Mouse (Mus musculus): Measurements from ENCODE around the gene Trim7. TPM values are rescaled to one million over a fixed set of nuclear protein-coding genes. Genes with fewer than 3 reads are reported as not detected.
"Not testable (repeated sequence)": the region's sequence is repeated elsewhere in the genome, so short reads cannot be mapped to it uniquely, and the experiment has no call there.

Trim7 gene
- total RNA-seq, 2 experiments from 2014 or later: 1.4 to 1.8 TPM

GRCm38 (mm10) chr11:48840805-48841204 lies 14.9 kb downstream of the Trim7 start:
- no peak for DNase-seq (ENCODE audit: low spot score in 2 of 2)
- intact Hi-C loops (cut with DNase I): no loop called here

GRCm38 (mm10) chr11:48841213-48841612 lies 15.3 kb downstream of the Trim7 start:
- intact Hi-C loops (cut with DNase I): no loop called here
- no peak for DNase-seq (ENCODE audit: low spot score in 2 of 2)

GRCm38 (mm10) chr11:48842378-48842792 lies 16.4 kb downstream of the Trim7 start:
- DNase-seq (ENCODE audit: low spot score in 2 of 2): no peak
- intact Hi-C loops (cut with DNase I): no loop called here

GRCm38 (mm10) chr11:48843202-48843601 lies 17.3 kb downstream of the Trim7 start:
- DNase-seq (ENCODE audit: low spot score in 2 of 2): no peak
- intact Hi-C loops (cut with DNase I): no loop called here

GRCm38 (mm10) chr11:48844309-48844708 lies 18.4 kb downstream of the Trim7 start:
- DNase-seq (ENCODE audit: low spot score in 2 of 2): no peak
- intact Hi-C loops (cut with DNase I): no loop called here

- no peak for DNase-seq (ENCODE audit: low spot score in 2 of 2)
- intact Hi-C loops (cut with DNase I): no loop called here
Observed at GRCm38 (mm10) chr11:48845244-48845815, 19.4 kb downstream of the Trim7 start.

- intact Hi-C loops (cut with DNase I): not testable (repeated sequence)
Observed at GRCm38 (mm10) chr11:48846362-48846761, 20.4 kb downstream of the Trim7 start.

GRCm38 (mm10) chr11:48846881-48847280 lies 20.9 kb downstream of the Trim7 start:
- no peak for DNase-seq (ENCODE audit: low spot score in 2 of 2)
- intact Hi-C loops (cut with DNase I): no loop called here

More at GRCm38 (mm10) chr11:48846362-48846761, 20.4 kb downstream of the Trim7 start:
- not testable (repeated sequence) for DNase-seq (ENCODE audit: low spot score in 2 of 2)

- no peak for DNase-seq (ENCODE audit: low spot score in 2 of 2)
- intact Hi-C loops (cut with DNase I): loop anchor here (10.0 kb wide), 1 partner anchor 395 kb away; the partner anchor contains the start of gene Mgat1
Observed at GRCm38 (mm10) chr11:48850240-48850639, 24.3 kb downstream of the Trim7 start.

GRCm38 (mm10) chr11:48851270-48851995 lies 25.5 kb downstream of the Trim7 start:
- DNase-seq (ENCODE audit: low spot score in 2 of 2): no peak
- intact Hi-C loops (cut with DNase I): loop anchor here (10.0 kb wide), 1 partner anchor 393 kb away; the partner anchor contains the start of gene Mgat1

- no peak for DNase-seq (ENCODE audit: low spot score in 2 of 2)
- intact Hi-C loops (cut with DNase I): loop anchor here (10.0 kb wide), 1 partner anchor 393 kb away; the partner anchor contains the start of gene Mgat1
Observed at GRCm38 (mm10) chr11:48852190-48852589, 26.2 kb downstream of the Trim7 start.

- intact Hi-C loops (cut with DNase I): loop anchor here (10.0 kb wide), 1 partner anchor 392 kb away; the partner anchor contains the start of gene Mgat1
- DNase-seq (ENCODE audit: low spot score in 2 of 2): no peak
Observed at GRCm38 (mm10) chr11:48852624-48853473, 26.9 kb downstream of the Trim7 start.

- intact Hi-C loops (cut with DNase I): loop anchor here (10.0 kb wide), 1 partner anchor 391 kb away; the partner anchor contains the start of gene Mgat1
- peak; percentile 89 to 96 for DNase-seq (ENCODE audit: low spot score in 2 of 2)
Observed at GRCm38 (mm10) chr11:48853474-48854180, 27.7 kb downstream of the Trim7 start.

- peak; percentile 76 to 79 for DNase-seq (ENCODE audit: low spot score in 2 of 2)
- intact Hi-C loops (cut with DNase I): loop anchor here (2.0 to 10.0 kb wide), 2 partner anchors 68 to 386 kb away; partner anchors contain the start of gene Mgat1
Observed at GRCm38 (mm10) chr11:48859014-48859413, 33.1 kb downstream of the Trim7 start.

GRCm38 (mm10) chr11:48862784-48863319 lies 36.9 kb downstream of the Trim7 start:
- DNase-seq (ENCODE audit: low spot score in 2 of 2): no peak
- intact Hi-C loops (cut with DNase I): loop anchor here (5.0 kb wide), 1 partner anchor 409 kb away; no protein-coding TSS in a partner anchor

GRCm38 (mm10) chr11:48863808-48864207 lies 37.9 kb downstream of the Trim7 start:
- no peak for DNase-seq (ENCODE audit: low spot score in 2 of 2)
- intact Hi-C loops (cut with DNase I): loop anchor here (5.0 kb wide), 1 partner anchor 408 kb away; no protein-coding TSS in a partner anchor

- intact Hi-C loops (cut with DNase I): no loop called here
- no peak for DNase-seq (ENCODE audit: low spot score in 2 of 2)
Observed at GRCm38 (mm10) chr11:48866481-48866880, 40.5 kb downstream of the Trim7 start.

GRCm38 (mm10) chr11:48869380-48870110 lies 43.6 kb downstream of the Trim7 start:
- intact Hi-C loops (cut with DNase I): no loop called here
- no peak for DNase-seq (ENCODE audit: low spot score in 2 of 2)
